Mouse (Mus musculus) gastrocnemius, postnatal 36 days (tissue): ENCODE results near the gene Smg6. TPM values are rescaled to one million over a fixed set of nuclear protein-coding genes. Genes with fewer than 3 reads are reported as not detected.
"Not testable (repeated sequence)": the region's sequence is repeated elsewhere in the genome, so short reads cannot be mapped to it uniquely, and the experiment has no call there.

Source experiments
- DNase-seq, 2 experiments: peaks; one replicate each; pipeline ENCODE4 v3.0.0; 2022
- intact Hi-C: fragments of 180-260 bp; cut with DNase I; formaldehyde crosslinking; loops from one replicate; pipeline ENCODE4 v1.15.1; 2025
- total RNA-seq, 2 experiments: library from RNA; stranded (reverse); gene quantifications; 2 replicates each; pipeline ENCODE4 v1.2.3; 2021

Gene Smg6
- total RNA-seq, 2 experiments from 2014 or later, result 8.4 to 11.4 TPM

- peak in 1 of 2 experiments; percentile 55 for DNase-seq
- intact Hi-C loops, result no loop called here
Measured at GRCm38 (mm10) chr11:74990501-74990900, 64.9 kb downstream of the Smg6 start.

GRCm38 (mm10) chr11:74991290-74991689, 65.7 kb downstream of the Smg6 start:
- no peak for DNase-seq
- intact Hi-C loops, result no loop called here

- intact Hi-C loops, result no loop called here
- DNase-seq, result no peak
Measured at GRCm38 (mm10) chr11:74992427-74992987, 66.9 kb downstream of the Smg6 start.

GRCm38 (mm10) chr11:74994141-74994540, 68.5 kb downstream of the Smg6 start:
- intact Hi-C loops, result no loop called here
- no peak for DNase-seq

- intact Hi-C loops, result no loop called here
- DNase-seq, result no peak
Measured at GRCm38 (mm10) chr11:74994856-74995255, 69.2 kb downstream of the Smg6 start.

GRCm38 (mm10) chr11:74996482-74996881, 70.9 kb downstream of the Smg6 start:
- intact Hi-C loops, result no loop called here
- DNase-seq, result no peak

GRCm38 (mm10) chr11:75000869-75001653, 75.4 kb downstream of the Smg6 start:
- intact Hi-C loops, result no loop called here
- DNase-seq, result peak; percentile 46 to 48

GRCm38 (mm10) chr11:75008270-75008669, 82.6 kb downstream of the Smg6 start:
- DNase-seq, result no peak
- intact Hi-C loops, result no loop called here

- DNase-seq, intact Hi-C loops: not testable (repeated sequence)
Measured at GRCm38 (mm10) chr11:75009537-75009936, 83.9 kb downstream of the Smg6 start.

- intact Hi-C loops, result no loop called here
Measured at GRCm38 (mm10) chr11:75012997-75013694, 87.5 kb downstream of the Smg6 start.

GRCm38 (mm10) chr11:75013764-75014695, 88.4 kb downstream of the Smg6 start:
- DNase-seq, result no peak
- intact Hi-C loops, result no loop called here

More at GRCm38 (mm10) chr11:75012997-75013694, 87.5 kb downstream of the Smg6 start:
- DNase-seq, result peak; percentile 70 to 72

- DNase-seq, result no peak
- intact Hi-C loops, result no loop called here
Measured at GRCm38 (mm10) chr11:75014816-75015215, 89.2 kb downstream of the Smg6 start.

GRCm38 (mm10) chr11:75015453-75015871, 89.8 kb downstream of the Smg6 start:
- peak in 1 of 2 experiments; percentile 12 for DNase-seq
- intact Hi-C loops, result no loop called here

- DNase-seq, result no peak
- intact Hi-C loops, result no loop called here
Measured at GRCm38 (mm10) chr11:75016309-75016860, 90.8 kb downstream of the Smg6 start.

GRCm38 (mm10) chr11:75017831-75018230, 92.2 kb downstream of the Smg6 start:
- intact Hi-C loops, result no loop called here

GRCm38 (mm10) chr11:75026977-75027376, 101.4 kb downstream of the Smg6 start:
- intact Hi-C loops, result no loop called here
- DNase-seq, result no peak

More at GRCm38 (mm10) chr11:75017831-75018230, 92.2 kb downstream of the Smg6 start:
- no peak for DNase-seq

- intact Hi-C loops, result no loop called here
- DNase-seq, result no peak
Measured at GRCm38 (mm10) chr11:75027616-75028015, 102.0 kb downstream of the Smg6 start.

- no peak for DNase-seq
- intact Hi-C loops, result no loop called here
Measured at GRCm38 (mm10) chr11:75031251-75031650, 105.6 kb downstream of the Smg6 start.

GRCm38 (mm10) chr11:75032946-75033345, 107.3 kb downstream of the Smg6 start:
- intact Hi-C loops, result no loop called here
- no peak for DNase-seq

- no peak for DNase-seq
- intact Hi-C loops, result no loop called here
Measured at GRCm38 (mm10) chr11:75033581-75034067, 108.0 kb downstream of the Smg6 start.
